In the genomic region with DNA sequence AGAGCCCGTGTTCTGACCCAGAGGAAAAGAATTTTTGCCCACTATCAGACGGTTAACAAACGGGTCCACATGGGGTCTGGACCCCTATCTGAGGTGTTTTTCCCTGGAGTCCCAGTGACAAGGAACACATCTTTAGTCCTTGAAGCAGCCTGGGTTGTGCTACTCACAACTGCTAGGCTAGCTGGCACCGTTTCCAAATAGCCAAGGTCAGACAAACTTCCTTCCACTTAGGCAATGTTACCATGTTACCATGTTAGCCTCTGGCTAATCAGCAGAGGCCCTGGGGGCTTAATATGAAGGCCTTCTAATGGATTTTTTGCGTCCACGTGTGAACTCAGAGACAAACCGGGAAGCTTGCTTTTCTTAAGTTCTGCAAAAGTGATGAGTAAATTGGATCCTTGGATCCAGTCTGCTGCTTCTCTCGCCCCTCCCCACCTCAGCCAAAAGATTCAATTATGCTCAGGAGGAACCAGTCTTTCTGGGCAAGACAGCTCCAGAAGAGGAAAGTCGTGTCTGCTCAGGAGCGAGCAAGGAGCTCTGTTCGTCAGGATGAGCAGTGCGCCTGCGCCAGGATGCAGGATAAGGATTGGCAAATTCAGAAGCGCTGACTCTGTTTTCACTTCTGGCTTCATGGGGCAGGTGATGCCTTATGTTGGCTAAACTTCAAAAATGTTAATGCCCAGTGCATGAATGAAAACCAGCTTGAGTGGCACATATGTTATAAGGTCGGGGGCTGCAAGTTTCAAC, we compare ENCODE assay signal across 13 mouse cellular contexts.
DNase-seq lines count a peak whose midpoint lies in the region; ATAC-seq lines count a peak whose summit lies in the region.
"Had no signal": no experiment of that assay in that cellular context is flagged by ENCODE, and none has a peak within 500 bp of the region (broad histone marks: within the 10 kb centered on the region; RNA-seq: fewer than 3 reads in every experiment).

No protein-coding gene starts in this region.

- peak overlapping the region; percentile 98 for H3K27ac ChIP-seq in heart, embryonic 16.5 days (ENCODE audit: low read length)
- H3K27ac ChIP-seq: liver, embryonic 13.5 days had no signal

- DNase-seq in cerebellum, postnatal 25 days: peak; percentile 10 to 20
- no peak for DNase-seq in heart, adult 11 months
- DNase-seq in ovary, adult 18-20 months (ENCODE audit: low spot score): peak; percentile 56
- DNase-seq in ovary, postnatal 10 days (ENCODE audit: low spot score): no peak
- DNase-seq in adrenal gland, postnatal 14 days: peak; percentile 59
- DNase-seq in kidney, adult 9 months: no peak
- DNase-seq: kidney, postnatal 36 days; liver, embryonic 13.5 days had no signal

- H3K9ac ChIP-seq in heart, embryonic 16.5 days (ENCODE audit: low read length): peak overlapping the region; percentile 66
- H3K9ac ChIP-seq: liver, embryonic 13.5 days had no signal

- H3K36me3 ChIP-seq in heart, embryonic 16.5 days (ENCODE audit: control insufficient read depth, insufficient read depth): no peaks in the 10 kb centered on the region
- H3K36me3 ChIP-seq: liver, embryonic 13.5 days had no signal

- ATAC-seq in cerebellum, adult (ENCODE audit: insufficient number of reproducible peaks, low FRiP score, low TSS enrichment): no peak
- no peak for ATAC-seq in heart, embryonic 16.5 days (replicated peaks; ENCODE audit: extremely low read depth, insufficient read depth, low FRiP score)
- ATAC-seq: forebrain, embryonic 16.5 days; intestine, embryonic 16.5 days had no signal

- H3K4me1 ChIP-seq in heart, embryonic 16.5 days (ENCODE audit: control insufficient read depth, insufficient read depth, low read length): peaks cover 86% of the 10 kb centered on the region
- H3K4me1 ChIP-seq: liver, embryonic 13.5 days had no signal

- H3K4me2 ChIP-seq in heart, embryonic 16.5 days (ENCODE audit: low read depth, low read length): no peak overlapping the region
- H3K4me2 ChIP-seq: liver, embryonic 13.5 days had no signal

- 65% methylated on average over 15 of the region's 15 CpGs for WGBS in heart, embryonic 16.5 days

- H3K4me3 ChIP-seq in heart, embryonic 16.5 days (ENCODE audit: low read length): no peak overlapping the region
- H3K4me3 ChIP-seq: hindbrain, embryonic 10.5 days; liver, embryonic 13.5 days had no signal

- H3K9me3 ChIP-seq in heart, embryonic 16.5 days (replicated peaks; ENCODE audit: control insufficient read depth, low read length): no peaks in the 10 kb centered on the region
- H3K9me3 ChIP-seq: hindbrain, embryonic 10.5 days; liver, embryonic 13.5 days had no signal

- no peaks in the 10 kb centered on the region for H3K27me3 ChIP-seq in heart, embryonic 16.5 days (ENCODE audit: control insufficient read depth, insufficient read depth, low read length)

Comparison
In these comparisons a context has a peak if more than half of its experiments do, and no peak if none do; other contexts are left out.
1. DNase-seq: peak in cerebellum, postnatal 25 days (2 of 2), ovary, adult 18-20 months (single experiment) and adrenal gland, postnatal 14 days (single experiment); none in heart, adult 11 months (single experiment), ovary, postnatal 10 days (single experiment) and kidney, adult 9 months (single experiment).